Mouse (Mus musculus) liver, postnatal 0 days (tissue): ENCODE data around the gene Alas2.

Source experiments
- CTCF ChIP-seq: sonication (generic); IDR thresholded peaks from 2 replicates; pipeline ENCODE4 v1.5.1; 2016; ENCODE audit warnings: antibody characterized with exemption, low read depth
- EP300 ChIP-seq: IDR thresholded peaks from 2 replicates; pipeline ENCODE4 v1.6.1; 2016; ENCODE audit warnings: antibody characterized with exemption, low read depth, mild to moderate bottlenecking

DNA sequence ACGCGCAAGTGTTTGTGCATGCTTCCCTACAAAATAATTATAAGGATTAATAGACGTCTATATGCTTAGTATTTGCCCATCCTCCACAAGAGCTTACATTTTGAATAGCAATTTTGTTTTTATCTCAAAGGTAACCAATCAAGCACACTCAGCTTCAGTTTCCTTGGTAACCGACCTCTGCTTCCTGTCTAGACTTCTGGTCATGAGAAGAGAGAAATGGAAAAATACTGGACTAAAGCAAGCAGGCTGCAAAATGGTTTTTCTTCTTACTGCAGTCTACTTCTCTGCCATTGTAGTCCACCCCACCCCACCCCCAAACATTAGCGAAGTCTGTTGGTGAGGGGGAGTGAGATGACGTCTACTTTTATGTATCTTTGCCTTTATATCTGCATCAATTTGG lies 35.9 kb upstream of the Alas2 start:
- TF ChIP-seq CTCF: no peak
- no peak for TF ChIP-seq EP300
